Mouse (Mus musculus) thymus, adult 2 months (tissue): ENCODE measurements around the gene Sh3bp5l. TPM values are rescaled to one million over a fixed set of nuclear protein-coding genes. Genes with fewer than 3 reads are reported as not detected.

Source experiments
- DNase-seq: peaks from one replicate; pipeline ENCODE4 v3.0.0; 2021
- H3K27ac ChIP-seq: fragments of 200-500 bp; 2 replicates; pipeline ENCODE4 v1.5.1; 2012; ENCODE audit warnings: low read length, control low read depth; ENCODE audit not compliant: control insufficient read depth, insufficient read depth
- H3K27me3 ChIP-seq: fragments of 200-500 bp; 2 replicates; pipeline ENCODE4 v1.6.1; 2012; ENCODE audit warnings: mild to moderate bottlenecking, low read length, moderate library complexity, mixed read lengths; ENCODE audit not compliant: control insufficient read depth, insufficient read depth
- H3K36me3 ChIP-seq: fragments of 200-500 bp; 2 replicates; pipeline ENCODE4 v1.6.1; 2012; ENCODE audit warnings: mild to moderate bottlenecking, low read length, moderate library complexity; ENCODE audit not compliant: control insufficient read depth, insufficient read depth
- H3K4me1 ChIP-seq: fragments of 200-500 bp; replicated peaks from 2 replicates; pipeline ENCODE4 v1.6.1; 2012; ENCODE audit warnings: low read length; ENCODE audit not compliant: control insufficient read depth, insufficient read depth
- H3K4me3 ChIP-seq: fragments of 200-500 bp; 2 replicates; pipeline ENCODE4 v1.5.1; 2012; ENCODE audit warnings: mild to moderate bottlenecking, low read length, control low read depth, moderate library complexity; ENCODE audit not compliant: control insufficient read depth, insufficient read depth
- CTCF ChIP-seq: fragments of 200-500 bp; IDR thresholded peaks from 2 replicates; pipeline ENCODE4 v1.5.1; 2012; ENCODE audit warnings: mild to moderate bottlenecking, control low read depth, low read length, moderate library complexity, borderline replicate concordance; ENCODE audit not compliant: control insufficient read depth, poor library complexity, insufficient read depth; ENCODE audit errors: extremely low read depth
- POLR2A ChIP-seq: fragments of 200-500 bp; IDR thresholded peaks from 2 replicates; pipeline ENCODE4 v1.6.1; 2012; ENCODE audit warnings: mild to moderate bottlenecking, low read length, control low read depth, moderate library complexity; ENCODE audit not compliant: control insufficient read depth, poor library complexity, insufficient read depth; ENCODE audit errors: extremely low read depth
- WGBS: fragments of 180-500 bp; shearing (Covaris S2); methylation state at CpG from one replicate; pipeline ENCODE4 v1.1.7; 2018; 5-methylcytosine and 5-hydroxymethylcytosine counted together
- polyA plus RNA-seq: library from polyadenylated mRNA; depleted of rRNA; stranded (reverse); fragments of >200 nt; gene quantifications from 2 replicates; pipeline ENCODE4 v1.2.3, GENCODE M21; 2012; rRNA removed

Sh3bp5l gene
- polyA plus RNA-seq, result 41.3 and 43.3 TPM in 2 replicates

DNA sequence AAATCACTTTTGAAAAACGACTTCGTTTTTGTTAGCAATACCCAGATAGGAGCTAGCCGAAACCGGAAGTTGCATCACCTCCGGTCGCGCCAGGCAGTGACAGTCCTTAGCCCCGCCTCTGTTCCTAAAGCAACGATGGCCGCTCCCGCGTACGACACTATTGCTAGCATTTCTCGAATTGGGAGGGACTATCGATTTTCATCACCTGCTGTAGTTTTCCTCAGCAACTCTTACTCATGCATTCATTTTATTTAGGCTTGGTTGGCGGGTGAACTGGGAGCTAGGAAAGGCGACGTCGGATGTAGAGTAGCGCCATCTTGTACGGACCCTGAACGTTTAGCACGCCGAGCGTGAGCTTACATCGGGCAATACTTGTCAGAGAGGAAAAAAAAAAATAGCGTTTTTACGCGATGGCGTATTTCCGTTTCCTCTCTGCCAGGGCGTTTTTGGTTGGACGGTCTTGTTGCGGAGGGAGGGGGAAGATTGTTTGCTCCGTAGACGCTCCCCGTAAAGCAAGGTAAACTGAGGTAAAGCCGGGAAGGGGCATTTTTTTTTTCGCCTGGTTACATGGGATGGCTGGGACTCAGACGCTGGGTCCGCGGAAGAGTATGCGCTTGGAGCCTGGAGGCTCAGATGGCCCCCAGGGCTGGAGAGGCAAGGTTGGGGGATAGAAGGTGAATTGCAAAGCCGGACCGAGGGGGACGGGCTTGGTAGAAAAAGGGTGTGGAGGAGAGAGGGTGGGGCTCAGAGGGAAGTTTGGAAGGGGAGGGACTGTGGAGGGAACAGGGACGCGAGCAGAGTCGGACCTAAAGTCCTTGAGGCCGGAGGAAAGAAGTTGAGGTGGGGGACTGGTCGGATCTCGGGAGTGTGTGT is at the start of gene Sh3bp5l, which contains the start of gene Zfp672:
Gene Sh3bp5l (plus strand): TSS at position 449 of the 873 bp plus-strand sequence.
Gene Zfp672 (minus strand): TSS at position 64 of the 873 bp plus-strand sequence.
- Histone ChIP-seq H3K36me3 (no peaks in the 10 kb centered on the region), H3K27ac (peak within 1 kb of the TSS; percentile 76), H3K27me3 (no peaks in the 10 kb centered on the region), H3K4me1 (peaks cover 13% of the 10 kb centered on the region), H3K4me3 (peak within 1 kb of the TSS; percentile 91)
- TF ChIP-seq POLR2A (peak; percentile 55; the same call in 1 of the 2 replicates), CTCF (no peak)
- peak; percentile 83 for DNase-seq
- WGBS, result under 1% methylated on average over 52 of the region's 52 CpGs

DNA sequence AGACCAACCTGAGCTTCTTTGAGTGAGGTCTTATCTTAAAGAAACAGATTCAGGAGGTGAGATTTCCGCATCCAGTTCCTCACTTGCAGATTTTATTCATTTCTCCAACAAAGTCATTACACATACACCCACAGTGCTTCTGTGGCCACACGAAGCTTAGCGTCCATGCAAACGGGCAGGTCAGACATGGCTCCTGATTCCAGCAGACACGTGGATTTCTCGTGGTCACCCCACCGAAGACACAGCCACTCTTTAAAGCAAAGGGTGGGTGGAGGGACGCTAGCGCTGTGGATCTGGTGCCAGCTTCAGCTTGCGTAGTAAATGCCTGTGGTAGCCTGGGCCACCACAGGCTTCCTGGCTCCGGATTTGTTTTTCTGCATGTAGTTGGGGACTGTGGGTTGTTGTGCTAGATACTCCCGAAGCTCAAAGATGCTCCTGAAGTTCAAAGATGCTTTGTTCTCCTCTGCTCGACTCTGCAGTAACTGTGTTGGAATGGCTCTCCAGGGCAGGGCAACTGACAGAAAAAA is 48.5 kb upstream of the Sh3bp5l start:
- Histone ChIP-seq H3K36me3 (no peaks in the 10 kb centered on the region), H3K27ac (no peak overlapping the region), H3K27me3 (no peaks in the 10 kb centered on the region), H3K4me3 (no peak overlapping the region), H3K4me1 (no peaks in the 10 kb centered on the region)
- TF ChIP-seq CTCF (no peak), POLR2A (no peak)
- 47% methylated on average over 13 of the region's 13 CpGs for WGBS
- no peak for DNase-seq

DNA sequence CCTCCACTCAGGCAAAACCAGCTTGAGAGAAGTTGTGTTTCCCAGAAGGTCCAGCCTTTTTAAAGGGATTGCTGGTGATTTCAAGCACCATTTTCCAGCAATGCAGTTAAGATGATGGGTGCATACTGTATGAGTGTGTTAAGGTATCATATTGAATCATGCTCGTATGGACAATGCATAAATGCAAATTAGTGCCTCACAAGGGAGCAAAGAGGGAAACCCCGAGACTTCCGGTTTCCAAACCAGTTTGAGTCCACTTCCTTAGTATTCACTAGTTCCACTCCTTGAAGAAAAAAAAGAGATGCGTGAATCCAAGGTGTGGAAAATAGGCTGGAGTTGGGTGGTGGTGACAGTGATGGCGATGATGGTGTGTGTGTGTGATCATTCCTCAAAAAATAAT is 48.0 kb upstream of the Sh3bp5l start:
- no peak overlapping the region for H3K27ac ChIP-seq

DNA sequence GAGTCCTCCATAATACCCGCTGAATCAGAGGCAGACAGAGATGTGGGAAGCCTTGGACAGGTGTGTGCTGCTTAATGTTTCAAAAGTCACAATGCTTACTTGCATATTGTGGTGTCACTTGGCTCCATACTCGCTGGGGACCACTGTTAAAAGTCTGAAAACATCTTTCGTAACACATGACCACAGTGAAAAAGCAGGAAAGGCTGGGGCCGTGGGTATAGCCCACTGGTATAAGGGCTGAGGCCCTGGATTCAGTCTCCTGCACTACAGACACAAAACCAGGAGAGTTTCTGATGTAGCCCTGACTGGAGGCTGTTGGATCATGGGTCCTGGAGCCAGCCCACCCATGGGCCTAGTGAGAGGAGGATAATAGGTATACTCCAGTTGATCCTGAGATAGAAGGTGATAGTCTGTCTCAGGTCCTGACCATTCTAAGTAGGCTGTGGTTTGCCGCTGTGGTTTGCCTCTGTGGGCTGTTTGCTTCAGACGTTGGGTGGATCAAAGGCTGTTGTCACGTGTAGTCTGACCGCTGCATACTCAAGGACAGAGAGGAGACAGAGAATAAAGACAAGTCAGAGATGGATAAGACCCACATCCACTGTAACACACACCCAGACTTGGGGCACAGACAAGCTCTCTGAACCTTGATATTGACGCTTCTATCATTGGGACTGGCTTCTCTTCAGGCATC is 40.4 kb upstream of the Sh3bp5l start:
- H3K4me3 ChIP-seq, result no peak overlapping the region
- peaks cover 10% of the 10 kb centered on the region; the same call in 1 of the 2 replicates for H3K4me1 ChIP-seq
- TF ChIP-seq POLR2A (no peak), CTCF (no peak)
- DNase-seq, result no peak
- no peaks in the 10 kb centered on the region for H3K36me3 ChIP-seq
- H3K27ac ChIP-seq, result no peak overlapping the region
- WGBS, result 12% methylated on average over 9 of the region's 9 CpGs
- no peaks in the 10 kb centered on the region; the same call in 1 of the 2 replicates for H3K27me3 ChIP-seq

More for the DNA sequence above, 48.0 kb upstream of the Sh3bp5l start:
- TF ChIP-seq POLR2A, result no peak
- TF ChIP-seq CTCF, result no peak
- Histone ChIP-seq H3K4me1 (no peaks in the 10 kb centered on the region), H3K4me3 (no peak overlapping the region), H3K27me3 (no peaks in the 10 kb centered on the region), H3K36me3 (no peaks in the 10 kb centered on the region)
- no peak for DNase-seq
- 71% methylated on average over 5 of the region's 5 CpGs for WGBS

DNA sequence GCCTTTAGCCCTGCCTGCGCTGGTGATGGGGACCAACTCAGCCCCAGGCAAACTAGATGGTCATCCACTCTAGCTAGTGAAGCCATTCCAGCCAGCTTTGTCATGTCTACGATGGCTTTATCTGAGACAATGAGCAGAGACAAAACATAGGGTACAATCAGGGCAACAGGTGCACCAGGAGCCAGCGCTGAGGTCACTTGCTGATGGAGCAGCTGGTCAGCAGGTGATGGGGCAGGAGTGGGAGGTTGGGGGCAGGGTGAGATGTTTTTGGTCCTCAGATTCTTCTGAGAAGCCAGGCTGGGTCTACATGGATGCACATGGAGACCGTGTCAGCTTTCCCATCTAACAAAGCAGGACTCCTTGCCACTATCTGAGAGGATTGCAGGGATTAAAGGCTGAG is 39.7 kb upstream of the Sh3bp5l start:
- no peak for TF ChIP-seq POLR2A
- no peak for TF ChIP-seq CTCF
- Histone ChIP-seq H3K4me3 (no peak overlapping the region), H3K27ac (no peak overlapping the region), H3K36me3 (no peaks in the 10 kb centered on the region), H3K4me1 (peaks cover 10% of the 10 kb centered on the region; the same call in 1 of the 2 replicates), H3K27me3 (no peaks in the 10 kb centered on the region; the same call in 1 of the 2 replicates)
- WGBS, result 92% methylated on average over 4 of the region's 4 CpGs
- DNase-seq, result no peak

DNA sequence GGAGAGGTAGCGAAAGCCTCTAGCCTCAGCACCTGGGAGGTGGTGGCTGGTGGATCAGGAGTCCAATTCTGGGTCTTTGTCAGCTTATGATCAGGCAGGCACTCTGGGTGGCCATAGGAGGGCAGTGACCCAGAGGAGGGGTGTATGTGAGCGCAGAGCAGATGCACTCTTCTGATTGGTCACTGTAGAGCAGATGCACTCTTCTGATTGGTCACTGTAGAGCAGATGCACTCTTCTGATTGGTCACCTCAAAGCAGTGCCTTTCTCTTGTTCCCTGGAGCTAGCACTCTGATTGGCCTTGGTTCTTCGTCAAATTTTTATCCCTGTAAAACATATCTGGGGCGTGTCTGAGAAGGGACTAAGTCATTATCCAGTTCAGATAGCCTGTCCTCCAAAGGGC is 37.7 kb upstream of the Sh3bp5l start:
- TF ChIP-seq CTCF (no peak), POLR2A (no peak)
- Histone ChIP-seq H3K36me3 (no peaks in the 10 kb centered on the region), H3K27ac (no peak overlapping the region), H3K27me3 (no peaks in the 10 kb centered on the region; the same call in 1 of the 2 replicates), H3K4me3 (no peak overlapping the region), H3K4me1 (peaks cover 10% of the 10 kb centered on the region; the same call in 1 of the 2 replicates)
- WGBS, result 70% methylated on average over 4 of the region's 4 CpGs
- DNase-seq, result no peak
